Mouse (Mus musculus): ENCODE data around the gene Klhl32. TPM values are rescaled to one million over a fixed set of nuclear protein-coding genes. Genes with fewer than 3 reads are reported as not detected.

Klhl32 gene
- total RNA-seq, 4 experiments from 2014 or later: 16.5 to 20.4 (median 18.2) TPM

Other genes starting within 250 kb of the Klhl32 start
- 10 to 100 TPM; 31.4 to 37.9 (median 34.9) TPM for gene Ndufaf4, start 47.0 kb upstream of the Klhl32 start, total RNA-seq (2022)
- gene Gpr63, start 115.3 kb upstream of the Klhl32 start, total RNA-seq (2022): 10 to 100 TPM; 28.6 to 44.0 (median 37.5) TPM